Mouse (Mus musculus) myocyte (in vitro differentiated cells): ENCODE results near the gene Tbc1d9b. TPM values are rescaled to one million over a fixed set of nuclear protein-coding genes. Genes with fewer than 3 reads are reported as not detected.

ENCODE experiments used
- H3K27me3 ChIP-seq: one replicate; pipeline ENCODE4 v1.6.1; 2011; ENCODE audit not compliant: control insufficient read depth, insufficient read depth, insufficient read length
- H3K36me3 ChIP-seq: one replicate; pipeline ENCODE4 v1.6.1; 2011; ENCODE audit not compliant: control insufficient read depth, insufficient read depth
- H3K4me2 ChIP-seq: one replicate; pipeline ENCODE4 v1.6.1; 2011; ENCODE audit warnings: low read depth, control low read depth
- H3K4me3 ChIP-seq: one replicate; pipeline ENCODE4 v1.5.1; 2011; ENCODE audit warnings: mild to moderate bottlenecking, control low read depth, moderate library complexity
- H3K79me2 ChIP-seq: one replicate; pipeline ENCODE4 v1.6.1; 2011; ENCODE audit not compliant: control insufficient read depth, insufficient read depth
- H3ac ChIP-seq: one replicate; pipeline ENCODE4 v1.6.1; 2011; ENCODE audit not compliant: control insufficient read depth, insufficient read length
- CEBPB ChIP-seq: IDR thresholded peaks from 2 replicates; pipeline ENCODE4 v1.6.1; 2011; ENCODE audit warnings: mild to moderate bottlenecking, moderate library complexity; ENCODE audit not compliant: poor library complexity, insufficient read depth, severe bottlenecking
- E2F4 ChIP-seq: IDR thresholded peaks from one replicate; pipeline ENCODE4 v1.6.1; 2011; ENCODE audit warnings: mild to moderate bottlenecking, control low read depth, moderate library complexity; ENCODE audit not compliant: insufficient read depth
- MAX ChIP-seq: IDR thresholded peaks from one replicate; pipeline ENCODE4 v1.6.1; 2011; ENCODE audit warnings: low read depth, mild to moderate bottlenecking, control low read depth
- MYOD1 ChIP-seq, 3 experiments: IDR thresholded peaks; one replicate each; pipeline ENCODE4 v1.6.1; 2011; ENCODE audit warnings: control low read depth in 2 of 3, low read depth in 2 of 3, mild to moderate bottlenecking in 2 of 3, moderate library complexity in 1 of 3; ENCODE audit not compliant: insufficient read length in 2 of 3, control insufficient read depth in 1 of 3
- MYOG ChIP-seq, 3 experiments: IDR thresholded peaks; one replicate each; pipeline ENCODE4 v1.6.1; 2011; ENCODE audit warnings: control low read depth in 2 of 3, low read depth in 2 of 3, mild to moderate bottlenecking in 2 of 3; ENCODE audit not compliant: insufficient read length in 2 of 3, control insufficient read depth in 1 of 3, insufficient read depth in 1 of 3
- POLR2A ChIP-seq: IDR thresholded peaks from one replicate; pipeline ENCODE4 v1.6.1; 2011; ENCODE audit warnings: low read depth, mild to moderate bottlenecking, control low read depth, moderate library complexity; ENCODE audit not compliant: insufficient read length
- POLR2AphosphoS2 ChIP-seq: IDR thresholded peaks from one replicate; pipeline ENCODE4 v1.6.1; 2011; ENCODE audit warnings: low read depth, control low read depth; ENCODE audit not compliant: insufficient read length
- REST ChIP-seq: IDR thresholded peaks from one replicate; pipeline ENCODE4 v1.6.1; 2011; ENCODE audit warnings: mild to moderate bottlenecking, control low read depth, moderate library complexity; ENCODE audit not compliant: insufficient read depth, insufficient read length
- SRF ChIP-seq: IDR thresholded peaks from one replicate; pipeline ENCODE4 v1.6.1; 2011; ENCODE audit warnings: low read depth; ENCODE audit not compliant: control insufficient read depth, insufficient read length
- TCF12 ChIP-seq: IDR thresholded peaks from one replicate; pipeline ENCODE4 v1.6.1; 2011; ENCODE audit warnings: mild to moderate bottlenecking, control low read depth; ENCODE audit not compliant: poor library complexity, insufficient read depth, severe bottlenecking
- TCF3 ChIP-seq: IDR thresholded peaks from one replicate; pipeline ENCODE4 v1.6.1; 2011; ENCODE audit warnings: low read depth, control low read depth; ENCODE audit not compliant: insufficient read length
- USF1 ChIP-seq: IDR thresholded peaks from one replicate; pipeline ENCODE4 v1.6.1; 2011; ENCODE audit warnings: low read depth, mild to moderate bottlenecking, control low read depth, moderate library complexity
- polyA plus RNA-seq: library from polyadenylated mRNA; unstranded; fragments of >200 nt; fragmentation: generic; extraction: Trizol; gene quantifications from one replicate; pipeline ENCODE4 v1.2.1, GENCODE M21; 2012; ENCODE audit warnings: missing spikeins

Gene Tbc1d9b
- polyA plus RNA-seq, 1 experiment = 36.6 TPM

DNA sequence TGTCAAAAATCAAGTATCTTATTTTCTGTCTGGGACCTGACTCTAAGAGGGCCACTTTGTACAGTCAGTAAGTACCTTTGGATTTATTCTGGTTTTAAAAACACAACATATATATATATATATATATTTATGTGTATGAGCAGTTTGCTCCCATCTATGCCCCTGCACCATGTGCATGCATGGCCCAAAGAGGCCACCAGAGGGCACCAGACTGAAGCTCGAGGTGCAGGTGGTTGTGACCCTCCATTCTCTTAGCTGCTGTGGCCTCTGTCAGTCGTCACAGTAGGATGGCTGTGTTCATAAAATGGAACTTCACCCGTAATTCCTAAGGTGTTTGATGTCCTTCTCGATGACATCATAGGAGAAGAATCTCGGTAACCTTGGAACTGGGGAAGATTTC, 16.9 kb upstream of the Tbc1d9b start:
- H3K36me3 ChIP-seq = no peaks in the 10 kb centered on the region
- H3K4me2 ChIP-seq = no peak overlapping the region
- TF ChIP-seq SRF = no peak
- no peak for TF ChIP-seq POLR2A
- TF ChIP-seq E2F4 = no peak

DNA sequence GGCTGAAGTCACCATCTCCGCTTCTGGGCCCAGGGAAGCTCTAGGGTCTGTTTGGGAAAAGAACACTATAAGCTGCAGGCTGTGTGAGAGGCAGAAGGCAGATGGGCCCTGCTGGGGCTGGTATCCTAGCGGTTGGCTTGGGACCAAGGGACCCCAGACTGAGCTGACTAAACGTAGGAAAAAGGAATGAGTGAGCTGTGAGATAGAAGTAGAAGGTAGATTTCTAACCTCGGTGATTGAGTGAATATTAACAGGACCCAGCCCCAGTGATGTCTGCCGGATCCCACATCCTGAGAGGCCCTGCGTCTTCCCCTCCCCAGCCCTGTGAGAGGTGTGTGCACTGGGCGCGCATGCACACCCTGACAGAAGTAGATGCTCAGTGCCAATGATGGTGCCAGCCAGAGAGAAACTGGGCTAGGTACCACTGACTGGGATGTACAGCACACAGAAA, 8.5 kb upstream of the Tbc1d9b start:
- Histone ChIP-seq H3K79me2 (no peaks in the 10 kb centered on the region), H3K4me2 (no peak overlapping the region), H3K36me3 (no peaks in the 10 kb centered on the region), H3K27me3 (peaks cover 55% of the 10 kb centered on the region), H3K4me3 (no peak overlapping the region), H3ac (no peak overlapping the region)
- TF ChIP-seq MAX (no peak), TCF12 (no peak), MYOD1 (IDR thresholded peaks at IDR 0.05; ENCODE audit: control insufficient read depth in 1 of 3, insufficient read length in 2 of 3, low read depth in 2 of 3) (no peak), TCF3 (no peak), SRF (no peak), POLR2AphosphoS2 (no peak), CEBPB (no peak), MYOG (IDR thresholded peaks at IDR 0.05; ENCODE audit: control insufficient read depth in 1 of 3, insufficient read depth in 1 of 3, insufficient read length in 2 of 3, low read depth in 2 of 3) (no peak), USF1 (no peak), POLR2A (no peak), REST (no peak), E2F4 (no peak)

More for the DNA sequence above, 16.9 kb upstream of the Tbc1d9b start:
- no peak overlapping the region for H3ac ChIP-seq
- H3K4me3 ChIP-seq = no peak overlapping the region
- no peaks in the 10 kb centered on the region for H3K79me2 ChIP-seq
- H3K27me3 ChIP-seq = peaks cover 25% of the 10 kb centered on the region

DNA sequence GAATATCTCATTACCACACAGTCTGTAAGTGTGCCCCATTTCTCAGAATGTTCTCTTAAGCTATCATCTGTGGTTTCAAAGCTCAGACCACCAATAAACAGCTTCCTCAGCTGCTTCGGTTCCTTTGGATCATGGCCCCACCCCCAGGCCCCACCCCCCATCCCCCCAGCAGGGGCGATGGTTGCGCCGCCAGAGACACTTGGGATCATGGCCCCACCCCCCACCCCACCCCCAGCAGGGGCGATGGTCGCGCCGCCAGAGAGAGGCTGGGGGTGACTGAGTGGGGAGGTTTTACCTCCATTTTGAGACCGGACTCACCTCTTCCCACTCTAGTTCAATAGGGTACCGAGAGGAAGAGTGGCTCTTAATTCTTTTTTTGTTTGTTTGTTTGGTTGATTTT, 3.4 kb upstream of the Tbc1d9b start:
- Histone ChIP-seq H3K79me2 (peaks cover 9% of the 10 kb centered on the region), H3K36me3 (no peaks in the 10 kb centered on the region), H3ac (no peak overlapping the region), H3K27me3 (peaks cover 26% of the 10 kb centered on the region), H3K4me3 (no peak overlapping the region), H3K4me2 (no peak overlapping the region)
- TF ChIP-seq TCF12 (no peak), MYOD1 (IDR thresholded peaks at IDR 0.05; ENCODE audit: control insufficient read depth in 1 of 3, insufficient read length in 2 of 3, low read depth in 2 of 3) (no peak), TCF3 (no peak), MAX (no peak), SRF (no peak), E2F4 (no peak), MYOG (IDR thresholded peaks at IDR 0.05; ENCODE audit: control insufficient read depth in 1 of 3, insufficient read depth in 1 of 3, insufficient read length in 2 of 3, low read depth in 2 of 3) (no peak), CEBPB (no peak), POLR2AphosphoS2 (no peak), POLR2A (no peak)

DNA sequence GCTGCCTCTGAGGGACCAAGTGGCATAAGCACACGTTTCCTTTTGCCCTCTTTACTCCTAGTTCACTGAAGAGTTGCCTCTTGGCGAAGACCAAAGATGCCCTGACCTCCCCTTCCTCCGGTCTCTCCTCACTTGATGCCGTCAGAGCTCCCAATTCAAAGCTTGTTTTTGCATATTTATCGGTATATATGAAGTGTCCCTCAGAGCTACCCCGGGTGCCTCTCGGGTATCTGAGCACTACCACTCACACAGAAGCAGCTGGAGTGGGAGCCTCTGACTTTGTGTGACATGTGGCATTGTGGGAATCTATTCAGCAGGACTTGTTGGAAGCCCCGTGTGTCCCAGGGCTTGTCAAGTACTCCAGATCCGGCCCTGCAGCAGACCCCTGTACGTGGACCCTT, 605 bp downstream of the Tbc1d9b start:
- Histone ChIP-seq H3ac (peak overlapping the region; percentile 90), H3K4me3 (peak overlapping the region; percentile 73), H3K36me3 (peaks cover 7% of the 10 kb centered on the region), H3K27me3 (no peaks in the 10 kb centered on the region), H3K79me2 (peaks cover 9% of the 10 kb centered on the region), H3K4me2 (peak overlapping the region; percentile 85)
- TF ChIP-seq CEBPB (no peak), TCF12 (no peak), TCF3 (no peak), E2F4 (no peak), MYOG (IDR thresholded peaks at IDR 0.05; ENCODE audit: control insufficient read depth in 1 of 3, insufficient read depth in 1 of 3, insufficient read length in 2 of 3, low read depth in 2 of 3) (no peak), USF1 (no peak), POLR2AphosphoS2 (no peak), MYOD1 (IDR thresholded peaks at IDR 0.05; ENCODE audit: control insufficient read depth in 1 of 3, insufficient read length in 2 of 3, low read depth in 2 of 3) (no peak), POLR2A (no peak), MAX (no peak), SRF (no peak), REST (no peak)

DNA sequence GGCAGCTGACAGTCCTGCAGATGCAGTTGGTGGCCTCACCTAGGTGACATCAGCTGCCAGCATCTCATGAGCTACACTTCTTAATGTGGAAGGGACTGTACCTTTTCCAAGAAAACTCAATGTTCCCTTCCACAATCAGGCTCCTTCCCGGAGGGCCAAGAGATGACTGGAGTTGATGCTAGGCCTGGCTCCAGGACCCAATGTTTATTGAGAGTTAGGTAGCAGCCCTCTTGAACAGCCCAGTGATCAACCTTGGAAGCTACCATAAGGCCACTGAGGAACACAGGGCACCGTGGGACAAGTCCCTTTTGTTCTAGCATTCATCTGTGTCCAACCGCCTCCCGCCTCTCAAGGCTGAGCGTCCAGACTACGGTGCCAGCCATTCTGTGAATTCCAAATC, 1.1 kb downstream of the Tbc1d9b start:
- TF ChIP-seq SRF = no peak
- H3K4me3 ChIP-seq = peak overlapping the region; percentile 73
- H3K36me3 ChIP-seq = peaks cover 12% of the 10 kb centered on the region
- peak overlapping the region; percentile 85 for H3K4me2 ChIP-seq
- peaks cover 9% of the 10 kb centered on the region for H3K79me2 ChIP-seq
- H3ac ChIP-seq = peak overlapping the region; percentile 90
- no peaks in the 10 kb centered on the region for H3K27me3 ChIP-seq
